Mouse (Mus musculus): ENCODE measurements around the gene Plekha5. TPM values are rescaled to one million over a fixed set of nuclear protein-coding genes. Genes with fewer than 3 reads are reported as not detected.
A peak's percentile ranks its signal among the peaks of the same experiment; 100 is the strongest.

The Plekha5 gene
- total and polyA plus RNA-seq, 2 experiments from 2014 or later = 15.9 to 32.0 TPM

GRCm38 (mm10) chr6:140554261-140554660 lies 130.4 kb downstream of the Plekha5 start:
- Histone ChIP-seq H3K36me3 (ENCODE audit: insufficient read depth) (peaks cover 23% of the 10 kb centered on the region; the same call in 1 of the 2 replicates), H3K4me3 (ENCODE audit: low read depth, low read length) (no peak overlapping the region), H3K27me3 (ENCODE audit: insufficient read depth, low read length) (no peaks in the 10 kb centered on the region), H3K27ac (ENCODE audit: low read depth, low read length) (no peak overlapping the region), H3K4me1 (ENCODE audit: insufficient read depth) (no peaks in the 10 kb centered on the region), H3K4me2 (ENCODE audit: low read depth) (no peak overlapping the region), H3K9ac (no peak overlapping the region), H3K9me3 (ENCODE audit: low read length) (no peaks in the 10 kb centered on the region)
- TF ChIP-seq CTCF (IDR thresholded peaks at IDR 0.05; ENCODE audit: low read depth) = peak; percentile 69
- DNase-seq (peak; percentile 54), ATAC-seq (peak; percentile 55; the same call in 1 of the 2 replicates)
- WGBS = 61% methylated on average over 4 of the region's 4 CpGs

DNA sequence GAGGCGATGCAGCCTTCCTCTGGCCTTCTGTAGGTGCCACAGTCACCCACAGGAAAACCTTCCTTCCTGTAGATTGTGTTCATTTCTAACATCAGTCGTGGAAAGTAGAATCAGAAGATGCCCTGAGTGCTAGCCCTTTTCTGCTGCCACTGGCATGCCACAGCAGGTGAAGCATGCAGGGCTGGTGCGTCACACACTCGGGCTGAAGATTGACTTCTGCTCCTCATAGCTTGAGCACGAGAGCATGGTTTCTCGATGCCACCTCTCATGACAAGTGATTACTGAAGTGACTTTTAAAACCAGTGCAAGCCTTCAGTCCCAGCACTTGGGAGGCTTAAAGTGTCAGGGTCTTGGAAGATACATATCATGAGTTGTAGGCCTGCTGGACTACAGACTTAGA lies 135.6 kb downstream of the Plekha5 start:
- Histone ChIP-seq H3K36me3 (ENCODE audit: insufficient read depth) (peaks cover 6% of the 10 kb centered on the region), H3K4me1 (ENCODE audit: insufficient read depth) (no peaks in the 10 kb centered on the region), H3K27me3 (ENCODE audit: insufficient read depth, low read length) (no peaks in the 10 kb centered on the region), H3K4me3 (ENCODE audit: low read depth, low read length) (no peak overlapping the region), H3K4me2 (ENCODE audit: low read depth) (no peak overlapping the region), H3K9ac (no peak overlapping the region), H3K9me3 (ENCODE audit: low read length) (no peaks in the 10 kb centered on the region), H3K27ac (ENCODE audit: low read depth, low read length) (no peak overlapping the region)
- DNase-seq = no peak
- no peak for TF ChIP-seq CTCF (IDR thresholded peaks at IDR 0.05; ENCODE audit: low read depth)
- WGBS = 93% methylated on average over 6 of the region's 6 CpGs
- ATAC-seq = no peak

- TF ChIP-seq CTCF (IDR thresholded peaks at IDR 0.05; ENCODE audit: low read depth) = no peak
Measured at GRCm38 (mm10) chr6:140561151-140561916, 137.5 kb downstream of the Plekha5 start.

GRCm38 (mm10) chr6:140561917-140562590 lies 138.2 kb downstream of the Plekha5 start:
- ATAC-seq = no peak

More at GRCm38 (mm10) chr6:140561151-140561916, 137.5 kb downstream of the Plekha5 start:
- Histone ChIP-seq H3K36me3 (ENCODE audit: insufficient read depth) (peaks cover 6% of the 10 kb centered on the region), H3K4me1 (ENCODE audit: insufficient read depth) (no peaks in the 10 kb centered on the region), H3K9me3 (ENCODE audit: low read length) (no peaks in the 10 kb centered on the region), H3K27ac (ENCODE audit: low read depth, low read length) (no peak overlapping the region), H3K4me2 (ENCODE audit: low read depth) (no peak overlapping the region), H3K9ac (no peak overlapping the region), H3K4me3 (ENCODE audit: low read depth, low read length) (no peak overlapping the region), H3K27me3 (ENCODE audit: insufficient read depth, low read length) (no peaks in the 10 kb centered on the region)
- 85% methylated on average over 9 of the region's 9 CpGs for WGBS
- DNase-seq = no peak
- no peak for ATAC-seq

GRCm38 (mm10) chr6:140567199-140567598 lies 143.3 kb downstream of the Plekha5 start:
- 89% methylated on average over 2 of the region's 2 CpGs for WGBS
- no peak for ATAC-seq
- H3K9ac ChIP-seq = no peak overlapping the region
- no peaks in the 10 kb centered on the region for H3K9me3 ChIP-seq (ENCODE audit: low read length)
- H3K4me1 ChIP-seq (ENCODE audit: insufficient read depth) = no peaks in the 10 kb centered on the region
- no peak overlapping the region for H3K27ac ChIP-seq (ENCODE audit: low read depth, low read length)
- no peaks in the 10 kb centered on the region for H3K27me3 ChIP-seq (ENCODE audit: insufficient read depth, low read length)
- no peak overlapping the region for H3K4me3 ChIP-seq (ENCODE audit: low read depth, low read length)
- TF ChIP-seq CTCF (IDR thresholded peaks at IDR 0.05; ENCODE audit: low read depth) = no peak
- H3K36me3 ChIP-seq (ENCODE audit: insufficient read depth) = peaks cover 23% of the 10 kb centered on the region
- no peak for DNase-seq
- no peak overlapping the region for H3K4me2 ChIP-seq (ENCODE audit: low read depth)

More at GRCm38 (mm10) chr6:140561917-140562590, 138.2 kb downstream of the Plekha5 start:
- Histone ChIP-seq H3K27ac (ENCODE audit: low read depth, low read length) (no peak overlapping the region), H3K4me2 (ENCODE audit: low read depth) (no peak overlapping the region), H3K4me3 (ENCODE audit: low read depth, low read length) (no peak overlapping the region), H3K4me1 (ENCODE audit: insufficient read depth) (no peaks in the 10 kb centered on the region), H3K27me3 (ENCODE audit: insufficient read depth, low read length) (no peaks in the 10 kb centered on the region), H3K9ac (no peak overlapping the region), H3K36me3 (ENCODE audit: insufficient read depth) (peaks cover 6% of the 10 kb centered on the region), H3K9me3 (ENCODE audit: low read length) (no peaks in the 10 kb centered on the region)
- no peak for TF ChIP-seq CTCF (IDR thresholded peaks at IDR 0.05; ENCODE audit: low read depth)
- no peak for DNase-seq
- WGBS = 91% methylated on average over 9 of the region's 9 CpGs

DNA sequence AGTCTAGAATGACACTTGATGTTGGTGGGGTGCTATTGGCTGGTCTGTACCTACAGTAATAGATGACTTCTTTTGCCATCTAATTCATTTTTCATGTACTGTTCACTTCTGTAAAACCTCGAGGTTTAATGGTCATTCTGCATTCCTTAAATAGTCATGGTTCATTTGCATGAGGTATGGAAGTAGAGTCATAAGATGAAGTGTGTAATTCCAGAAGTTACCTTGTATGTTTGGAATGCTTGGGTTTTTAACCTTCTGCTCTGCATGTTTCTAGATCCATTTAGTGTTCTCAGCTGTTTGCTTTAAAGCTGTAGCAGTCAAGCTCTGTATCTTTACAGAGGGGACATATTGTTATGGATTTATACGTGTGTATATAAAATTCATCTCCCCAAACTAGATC lies 144.0 kb downstream of the Plekha5 start:
- Histone ChIP-seq H3K27ac (ENCODE audit: low read depth, low read length) (no peak overlapping the region), H3K4me3 (ENCODE audit: low read depth, low read length) (no peak overlapping the region), H3K36me3 (ENCODE audit: insufficient read depth) (peaks cover 26% of the 10 kb centered on the region), H3K4me1 (ENCODE audit: insufficient read depth) (no peaks in the 10 kb centered on the region), H3K4me2 (ENCODE audit: low read depth) (no peak overlapping the region), H3K9ac (no peak overlapping the region), H3K9me3 (ENCODE audit: low read length) (no peaks in the 10 kb centered on the region), H3K27me3 (ENCODE audit: insufficient read depth, low read length) (no peaks in the 10 kb centered on the region)
- WGBS = 79% methylated on average over 2 of the region's 2 CpGs
- no peak for ATAC-seq
- no peak for DNase-seq
- no peak for TF ChIP-seq CTCF (IDR thresholded peaks at IDR 0.05; ENCODE audit: low read depth)

DNA sequence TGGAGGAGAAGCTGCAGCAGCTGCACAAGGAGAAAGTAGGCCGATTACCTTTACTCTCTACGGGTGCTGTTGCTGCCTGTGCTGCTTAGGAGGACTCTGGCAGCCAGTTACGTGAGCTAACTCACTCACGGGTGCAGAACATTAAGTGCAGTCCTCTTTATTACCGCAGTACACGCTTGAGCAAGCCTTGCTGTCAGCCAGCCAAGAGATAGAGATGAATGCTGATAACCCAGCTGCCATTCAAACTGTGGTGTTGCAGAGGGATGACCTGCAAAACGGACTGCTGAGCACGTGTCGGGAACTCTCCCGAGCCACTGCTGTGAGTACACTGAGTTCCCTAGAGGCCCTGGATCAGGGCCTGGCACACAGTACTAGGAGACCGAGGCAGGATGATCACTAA lies 146.3 kb downstream of the Plekha5 start:
- H3K9me3 ChIP-seq (ENCODE audit: low read length) = no peaks in the 10 kb centered on the region
- H3K27me3 ChIP-seq (ENCODE audit: insufficient read depth, low read length) = no peaks in the 10 kb centered on the region
- 68% methylated on average over 11 of the region's 11 CpGs for WGBS
- no peak overlapping the region for H3K4me2 ChIP-seq (ENCODE audit: low read depth)
- TF ChIP-seq CTCF (IDR thresholded peaks at IDR 0.05; ENCODE audit: low read depth) = no peak
- no peak overlapping the region for H3K4me3 ChIP-seq (ENCODE audit: low read depth, low read length)
- peaks cover 42% of the 10 kb centered on the region for H3K36me3 ChIP-seq (ENCODE audit: insufficient read depth)
- DNase-seq (no peak), ATAC-seq (0 out of 2 replicates have a peak, but pooled peaks have one; percentile 29)
- no peak overlapping the region for H3K27ac ChIP-seq (ENCODE audit: low read depth, low read length)
- no peaks in the 10 kb centered on the region for H3K4me1 ChIP-seq (ENCODE audit: insufficient read depth)
- H3K9ac ChIP-seq = no peak overlapping the region

Measured in forebrain, postnatal 0 days (tissue).